In genomic region chr11:4744691-4745090, GRCm38 (mm10) we compare ENCODE assay signal across 27 mouse cellular contexts. TPM values are rescaled to one million over a fixed set of nuclear protein-coding genes. Genes with fewer than 3 reads are reported as not detected.
DNase-seq lines count a peak whose midpoint lies in the region; ATAC-seq lines count a peak whose summit lies in the region.
"Had no signal": no experiment of that assay in that cellular context is flagged by ENCODE, and none has a peak within 500 bp of the region (broad histone marks: within the 10 kb centered on the region; RNA-seq: fewer than 3 reads in every experiment).

No protein-coding gene starts in this region.

- no peaks in the 10 kb centered on the region for H3K9me3 ChIP-seq in neural tube, embryonic 12.5 days
- no peaks in the 10 kb centered on the region for H3K9me3 ChIP-seq in hindbrain, embryonic 15.5 days
- H3K9me3 ChIP-seq: embryonic facial prominence, embryonic 15.5 days; heart, embryonic 15.5 days; limb, embryonic 13.5 days; liver, embryonic 13.5 days had no signal

- H3K27ac ChIP-seq in neural tube, embryonic 12.5 days = no peak overlapping the region
- no peak overlapping the region for H3K27ac ChIP-seq in hindbrain, embryonic 15.5 days (replicated peaks)
- H3K27ac ChIP-seq: embryonic facial prominence, embryonic 15.5 days; heart, adult 2 months; heart, embryonic 15.5 days; limb, embryonic 13.5 days; liver, embryonic 13.5 days had no signal

- DNase-seq in heart, adult 11 months = peak; percentile 89
- no peak for DNase-seq in heart, adult 9 months (ENCODE audit: low spot score in 2 of 2)
- no peak for DNase-seq in neural tube, embryonic 10.5 days (ENCODE audit: extremely low spot score, low spot score)
- DNase-seq in cerebellum, postnatal 14 days = no peak
- DNase-seq in layer of hippocampus, postnatal 25 days (ENCODE audit: extremely low spot score in 1 of 2, low spot score in 1 of 2) = no peak
- DNase-seq: adrenal gland, postnatal 10 days; cerebellum, adult 11 months; cerebellum, postnatal 25 days; gastrocnemius, postnatal 10 days; heart, adult 2 months; heart, postnatal 4 days; layer of hippocampus, postnatal 36 days; liver, embryonic 13.5 days; lung, embryonic 14.5 days; right cerebral cortex, postnatal 25 days had no signal

- peaks cover 62% of the 10 kb centered on the region for H3K27me3 ChIP-seq in neural tube, embryonic 12.5 days (replicated peaks)
- peaks cover 42% of the 10 kb centered on the region for H3K27me3 ChIP-seq in hindbrain, embryonic 15.5 days

- ATAC-seq in neural tube, embryonic 12.5 days (ENCODE audit: low FRiP score, low read depth) = no peak
- no peak for ATAC-seq in hindbrain, embryonic 15.5 days (ENCODE audit: low FRiP score, low read depth)
- ATAC-seq: activated CD4-positive, CD25-positive, alpha-beta regulatory T cell, adult 4 months; intestine, embryonic 16.5 days had no signal

- no peak overlapping the region; the same call in 1 of the 2 replicates for H3K4me3 ChIP-seq in neural tube, embryonic 12.5 days
- no peak overlapping the region for H3K4me3 ChIP-seq in hindbrain, embryonic 15.5 days
- H3K4me3 ChIP-seq: embryonic facial prominence, embryonic 15.5 days; heart, adult 2 months; heart, embryonic 15.5 days; liver, embryonic 13.5 days had no signal

- no peak overlapping the region for H3K9ac ChIP-seq in neural tube, embryonic 12.5 days
- H3K9ac ChIP-seq in hindbrain, embryonic 15.5 days = no peak overlapping the region
- H3K9ac ChIP-seq: embryonic facial prominence, embryonic 15.5 days; heart, embryonic 15.5 days; limb, embryonic 13.5 days; liver, embryonic 13.5 days; lung, embryonic 14.5 days had no signal

- H3K4me1 ChIP-seq in neural tube, embryonic 12.5 days = peaks cover 37% of the 10 kb centered on the region
- H3K4me1 ChIP-seq in hindbrain, embryonic 15.5 days (replicated peaks) = peaks cover 32% of the 10 kb centered on the region

- peak overlapping the region; percentile 98 for H3K4me2 ChIP-seq in neural tube, embryonic 12.5 days (replicated peaks)
- H3K4me2 ChIP-seq in hindbrain, embryonic 15.5 days = peak overlapping the region; percentile 100; the same call in 1 of the 2 replicates
- H3K4me2 ChIP-seq: embryonic facial prominence, embryonic 15.5 days; heart, embryonic 15.5 days; limb, embryonic 13.5 days; liver, embryonic 13.5 days; lung, embryonic 14.5 days had no signal

- H3K36me3 ChIP-seq in neural tube, embryonic 12.5 days = no peaks in the 10 kb centered on the region
- no peaks in the 10 kb centered on the region for H3K36me3 ChIP-seq in hindbrain, embryonic 15.5 days
- H3K36me3 ChIP-seq: embryonic facial prominence, embryonic 15.5 days; heart, embryonic 15.5 days; limb, embryonic 13.5 days; liver, embryonic 13.5 days had no signal

- WGBS in neural tube, embryonic 12.5 days = 70% methylated on average over 6 of the region's 6 CpGs
- 64% methylated on average over 6 of the region's 6 CpGs for WGBS in hindbrain, embryonic 15.5 days

RNA-seq across cellular contexts. Expression of gene Cabp7, which starts 1.9 kb away (rescaled TPM):
- 5.1 TPM in 2 replicates for polyA plus RNA-seq in neural tube, embryonic 12.5 days (2016; fragmentation: Nextera tagmentation; extraction: Ambion mirVana)
- 2.3 and 2.7 TPM in 2 replicates for polyA plus RNA-seq in hindbrain, embryonic 15.5 days (2015; fragmentation: Nextera tagmentation; extraction: Ambion mirVana)
- total RNA-seq in layer of hippocampus, postnatal 25 days (2021) = 100 to 1,000 TPM; 255 to 273 TPM
- total RNA-seq: heart, adult 2 months; heart, postnatal 4 days; megakaryocyte progenitor cell, adult 5-6 weeks; monocyte, adult 5-6 weeks had no signal
- polyA plus RNA-seq: heart, adult 2 months; kidney, embryonic 14.5 days; large intestine, adult 2 months; liver, embryonic 13.5 days; spleen, adult 2 months had no signal

RNA-seq across cellular contexts. Expression of gene Zmat5, which starts 40.2 kb away (rescaled TPM):
- 79.2 and 82.7 TPM in 2 replicates for polyA plus RNA-seq in neural tube, embryonic 12.5 days (2016; fragmentation: Nextera tagmentation; extraction: Ambion mirVana)
- polyA plus RNA-seq in hindbrain, embryonic 15.5 days (2015; fragmentation: Nextera tagmentation; extraction: Ambion mirVana) = 62.2 and 63.8 TPM in 2 replicates
- 10 to 100 TPM; 30.1 to 37.1 TPM for total RNA-seq in layer of hippocampus, postnatal 25 days (2021)

RNA-seq across cellular contexts. Expression of gene Uqcr10, which starts 40.5 kb away (rescaled TPM):
- 518 and 541 TPM in 2 replicates for polyA plus RNA-seq in neural tube, embryonic 12.5 days (2016; fragmentation: Nextera tagmentation; extraction: Ambion mirVana)
- polyA plus RNA-seq in hindbrain, embryonic 15.5 days (2015; fragmentation: Nextera tagmentation; extraction: Ambion mirVana) = 678 and 743 TPM in 2 replicates
- total RNA-seq in layer of hippocampus, postnatal 25 days (2021) = 100 to 1,000 TPM; 391 to 441 TPM
